Mouse (Mus musculus) frontal cortex, postnatal 36 days (tissue): Measurements from ENCODE around the gene Vmn1r157.
"Not testable (repeated sequence)": the region's sequence is repeated elsewhere in the genome, so short reads cannot be mapped to it uniquely, and the experiment has no call there.

ENCODE experiments used
- DNase-seq, 2 experiments: peaks; one replicate each; pipeline ENCODE4 v3.0.0; 2022; ENCODE audit warnings: low spot score in 2 of 2

Gene Vmn1r157

GRCm38 (mm10) chr7:22761397-22761796 is at the start of gene Vmn1r157:
TSS of gene Vmn1r157 (plus strand) at chr7:22761697.
- DNase-seq = not testable (repeated sequence)

DNA sequence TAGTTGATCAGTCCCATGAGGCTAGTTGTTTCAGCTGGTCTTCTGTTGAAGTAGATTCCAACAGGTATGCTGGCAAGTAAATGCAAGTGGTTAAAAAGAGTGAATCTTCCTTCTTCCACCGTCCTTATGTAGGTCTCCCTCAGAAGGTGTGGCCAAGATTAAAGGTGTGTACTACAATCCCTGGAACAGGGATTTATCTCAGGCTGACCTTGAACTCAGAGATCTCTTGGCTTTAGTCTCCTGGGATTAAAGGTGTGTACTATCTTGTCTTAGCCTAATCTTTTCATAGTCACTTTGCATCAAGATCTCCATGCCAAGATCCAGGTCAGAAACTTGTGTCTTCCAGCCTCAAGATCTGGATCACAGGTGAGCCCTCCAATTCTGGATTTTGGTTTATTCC is 41.9 kb upstream of the Vmn1r157 start, which contains the start of gene Gm4567:
Gm4567 (minus strand) TSS at position 101 of the 400 bp plus-strand sequence.
- not testable (repeated sequence) for DNase-seq

DNA sequence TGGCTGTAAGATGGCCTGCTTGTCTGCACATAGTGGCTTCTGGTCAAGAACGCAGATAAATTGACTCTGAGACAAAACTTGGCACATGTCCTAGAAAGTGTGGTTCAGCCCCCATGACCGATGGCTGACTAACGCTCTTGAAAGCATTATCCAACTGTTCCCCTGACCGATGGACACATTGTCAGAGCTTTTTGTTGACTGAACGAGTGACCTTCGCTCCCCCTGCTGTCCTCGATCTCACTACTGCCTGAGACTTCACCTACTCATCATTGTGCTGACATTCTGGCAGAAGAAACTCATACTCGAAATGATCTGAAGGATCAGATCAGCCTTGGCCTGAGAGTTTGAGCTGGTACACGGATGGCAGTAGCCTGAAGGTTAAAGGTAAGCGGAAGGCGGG is 14.5 kb downstream of the Vmn1r157 start:
- DNase-seq = not testable (repeated sequence)

- DNase-seq = not testable (repeated sequence)
Measured at GRCm38 (mm10) chr7:22790682-22791081, 29.2 kb downstream of the Vmn1r157 start, which contains the start of gene Vmn1r158. TSS of gene Vmn1r158 (minus strand) at chr7:22790782.
